Mouse (Mus musculus): ENCODE data around the gene Hist1h2bf. TPM values are rescaled to one million over a fixed set of nuclear protein-coding genes. Genes with fewer than 3 reads are reported as not detected.
"Not testable (repeated sequence)": the region's sequence is repeated elsewhere in the genome, so short reads cannot be mapped to it uniquely, and the experiment has no call there.

Hist1h2bf gene
- polyA plus RNA-seq, 2 experiments: 3.4 to 15.9 TPM

- peak overlapping the region; percentile 99 for H3K9ac ChIP-seq (replicated peaks)
- H3K9me3 ChIP-seq (ENCODE audit: control insufficient read depth, low read length): no peaks in the 10 kb centered on the region
- TF ChIP-seq CTCF (IDR thresholded peaks at IDR 0.05; ENCODE audit: low read depth) (no peak), EP300 (IDR thresholded peaks at IDR 0.05; ENCODE audit: low read depth) (no peak; the same call in none of the 2 replicates)
- H3K27ac ChIP-seq: peak overlapping the region; percentile 100
- no peaks in the 10 kb centered on the region for H3K36me3 ChIP-seq (replicated peaks; ENCODE audit: control insufficient read depth, insufficient read depth, low read depth)
- peak in 1 of 3 experiments; percentile 74 for DNase-seq (ENCODE audit: low read depth in 3 of 3, low spot score in 3 of 3)
- H3K27me3 ChIP-seq (ENCODE audit: control insufficient read depth, insufficient read depth, low read length): no peaks in the 10 kb centered on the region
- under 1% methylated on average over 15 of the region's 15 CpGs for WGBS (ENCODE audit: insufficient replicate concordance)
- peak; percentile 24 for ATAC-seq (ENCODE audit: insufficient read depth)
- H3K4me1 ChIP-seq (replicated peaks; ENCODE audit: control insufficient read depth in 2 of 2, insufficient read depth in 2 of 2, low read length in 1 of 2): peaks cover 23% of the 10 kb centered on the region in 2 experiments
- peak overlapping the region; percentile 95 for H3K4me2 ChIP-seq (ENCODE audit: low read depth)
- H3K4me3 ChIP-seq (ENCODE audit: insufficient read depth in 1 of 2, low read depth in 2 of 2, low read length in 2 of 2): peak overlapping the region; percentile 74 to 84
Observed at GRCm38 (mm10) chr13:23534368-23535131, 39.4 kb downstream of the Hist1h2bf start.

GRCm38 (mm10) chr13:23533560-23534367, 40.2 kb downstream of the Hist1h2bf start, which contains the start of gene Hist1h2af:
TSS of gene Hist1h2af (plus strand) at chr13:23533906.
- ATAC-seq (ENCODE audit: insufficient read depth) (peak; percentile 36), DNase-seq (ENCODE audit: low read depth in 3 of 3, low spot score in 3 of 3) (peak; percentile 91 to 92 (median 92))
- H3K9me3 ChIP-seq (ENCODE audit: control insufficient read depth, low read length); H3K36me3 ChIP-seq (replicated peaks; ENCODE audit: control insufficient read depth, insufficient read depth, low read depth); H3K27me3 ChIP-seq (ENCODE audit: control insufficient read depth, insufficient read depth, low read length): not testable (repeated sequence)
- H3K9ac ChIP-seq (replicated peaks): peak within 1 kb of the TSS; percentile 99
- TF ChIP-seq CTCF (IDR thresholded peaks at IDR 0.05; ENCODE audit: low read depth): peak; percentile 25
- peak within 1 kb of the TSS; percentile 95 for H3K4me2 ChIP-seq (ENCODE audit: low read depth)
- H3K27ac ChIP-seq: peak within 1 kb of the TSS; percentile 100
- peaks cover 23 to 24% of the 10 kb centered on the region in 2 experiments for H3K4me1 ChIP-seq (replicated peaks; ENCODE audit: control insufficient read depth in 2 of 2, insufficient read depth in 2 of 2, low read length in 1 of 2)
- peak within 1 kb of the TSS; percentile 74 to 84 for H3K4me3 ChIP-seq (ENCODE audit: insufficient read depth in 1 of 2, low read depth in 2 of 2, low read length in 2 of 2)
- 0% methylated on average over 25 of the region's 53 CpGs for WGBS (ENCODE audit: insufficient replicate concordance)

- Histone ChIP-seq H3K36me3 (replicated peaks; ENCODE audit: control insufficient read depth, insufficient read depth, low read depth) (no peaks in the 10 kb centered on the region), H3K27me3 (ENCODE audit: control insufficient read depth, insufficient read depth, low read length) (no peaks in the 10 kb centered on the region), H3K9ac (replicated peaks) (peak overlapping the region; percentile 99), H3K9me3 (ENCODE audit: control insufficient read depth, low read length) (no peaks in the 10 kb centered on the region), H3K4me2 (ENCODE audit: low read depth) (peak overlapping the region; percentile 95), H3K4me3 (ENCODE audit: insufficient read depth in 1 of 2, low read depth in 2 of 2, low read length in 2 of 2) (peak overlapping the region; percentile 51 to 74), H3K27ac (peak overlapping the region; percentile 100), H3K4me1 (replicated peaks; ENCODE audit: control insufficient read depth in 2 of 2, insufficient read depth in 2 of 2, low read length in 1 of 2) (peaks cover 19 to 20% of the 10 kb centered on the region in 2 experiments)
- TF ChIP-seq CTCF (IDR thresholded peaks at IDR 0.05; ENCODE audit: low read depth) (no peak), EP300 (IDR thresholded peaks at IDR 0.05; ENCODE audit: low read depth) (no peak; the same call in 1 of the 2 replicates)
- ATAC-seq (ENCODE audit: insufficient read depth) (no peak), DNase-seq (ENCODE audit: low read depth in 3 of 3, low spot score in 3 of 3) (no peak)
- 11% methylated on average over 9 of the region's 9 CpGs for WGBS (ENCODE audit: insufficient replicate concordance)
Observed at GRCm38 (mm10) chr13:23532262-23533075, 41.5 kb downstream of the Hist1h2bf start.

- peak; percentile 61 for ATAC-seq (ENCODE audit: insufficient read depth)
- Histone ChIP-seq H3K36me3 (replicated peaks; ENCODE audit: control insufficient read depth, insufficient read depth, low read depth) (no peaks in the 10 kb centered on the region), H3K4me2 (ENCODE audit: low read depth) (peak within 1 kb of the TSS; percentile 95), H3K4me3 (ENCODE audit: insufficient read depth in 1 of 2, low read depth in 2 of 2, low read length in 2 of 2) (peak within 1 kb of the TSS; percentile 64 to 74), H3K9ac (replicated peaks) (peak within 1 kb of the TSS; percentile 99), H3K27me3 (ENCODE audit: control insufficient read depth, insufficient read depth, low read length) (no peaks in the 10 kb centered on the region), H3K4me1 (replicated peaks; ENCODE audit: control insufficient read depth in 2 of 2, insufficient read depth in 2 of 2, low read length in 1 of 2) (peaks cover 11 to 12% of the 10 kb centered on the region in 2 experiments), H3K27ac (peak within 1 kb of the TSS; percentile 100), H3K9me3 (ENCODE audit: control insufficient read depth, low read length) (no peaks in the 10 kb centered on the region)
- DNase-seq (ENCODE audit: low read depth in 3 of 3, low spot score in 3 of 3): peak; percentile 93 to 95 (median 95)
- peak; percentile 89 for TF ChIP-seq EP300 (IDR thresholded peaks at IDR 0.05; ENCODE audit: low read depth)
- no peak for TF ChIP-seq CTCF (IDR thresholded peaks at IDR 0.05; ENCODE audit: low read depth)
- WGBS (ENCODE audit: insufficient replicate concordance): under 1% methylated on average over 55 of the region's 70 CpGs
Observed at GRCm38 (mm10) chr13:23530901-23531875, 42.8 kb downstream of the Hist1h2bf start, which contains the start of gene Hist1h4h. TSS of gene Hist1h4h (plus strand) at chr13:23531050.

Measured in liver, embryonic 14.5 days (tissue).